Mouse (Mus musculus): ENCODE measurements around the gene Gemin7. TPM values are rescaled to one million over a fixed set of nuclear protein-coding genes. Genes with fewer than 3 reads are reported as not detected.
A peak's percentile ranks its signal among the peaks of the same experiment; 100 is the strongest.
"Not testable (repeated sequence)": the region's sequence is repeated elsewhere in the genome, so short reads cannot be mapped to it uniquely, and the experiment has no call there.

The Gemin7 gene
- total RNA-seq (2014; fragmentation: Nextera tagmentation) (66.1 and 70.9 TPM in 2 replicates), total RNA-seq (2017) (37.8 and 44.3 TPM in 2 replicates)

DNA sequence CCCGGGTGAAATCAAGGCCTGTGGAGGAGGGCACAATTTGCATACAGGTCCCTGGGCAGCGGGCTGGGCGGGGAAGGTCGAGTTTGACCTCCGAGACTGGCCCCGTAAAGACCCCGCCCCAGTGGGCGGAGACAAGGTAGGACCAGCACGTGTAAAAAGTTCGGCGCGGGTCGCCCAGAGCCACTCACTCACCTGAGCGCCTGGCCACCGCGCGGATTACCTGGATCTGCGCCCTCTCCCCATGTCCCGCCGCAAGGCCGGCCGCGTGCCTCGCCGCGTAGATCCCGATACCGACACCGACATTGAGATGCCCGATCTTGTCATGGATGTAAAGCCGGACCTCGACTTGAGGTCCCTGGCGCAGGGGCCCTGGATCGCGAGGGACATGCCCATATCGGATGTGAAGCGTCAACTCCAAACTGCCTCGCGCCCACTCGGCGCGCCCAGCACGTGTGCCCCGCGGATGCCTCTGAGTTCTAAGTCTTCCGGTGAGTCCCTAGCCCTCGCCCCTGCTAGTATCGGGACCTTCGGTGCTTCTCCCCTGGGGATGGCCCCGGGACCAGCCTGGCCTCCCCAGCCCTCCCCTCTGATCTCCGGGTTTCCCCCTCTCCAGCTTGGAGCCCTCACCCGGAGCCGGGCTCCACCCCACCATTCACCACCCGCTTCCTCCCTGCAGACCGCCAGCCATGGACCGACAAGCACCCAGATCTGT is at the start of gene Gemin7, which contains the start of gene Zfp296:
Gemin7 (minus strand) TSS at position 455 of the 712 bp plus-strand sequence.
Zfp296 (plus strand) TSS at position 147 of the 712 bp plus-strand sequence.
- ATAC-seq (replicated peaks; ENCODE audit: poor library complexity, severe bottlenecking), result peak; percentile 54

DNA sequence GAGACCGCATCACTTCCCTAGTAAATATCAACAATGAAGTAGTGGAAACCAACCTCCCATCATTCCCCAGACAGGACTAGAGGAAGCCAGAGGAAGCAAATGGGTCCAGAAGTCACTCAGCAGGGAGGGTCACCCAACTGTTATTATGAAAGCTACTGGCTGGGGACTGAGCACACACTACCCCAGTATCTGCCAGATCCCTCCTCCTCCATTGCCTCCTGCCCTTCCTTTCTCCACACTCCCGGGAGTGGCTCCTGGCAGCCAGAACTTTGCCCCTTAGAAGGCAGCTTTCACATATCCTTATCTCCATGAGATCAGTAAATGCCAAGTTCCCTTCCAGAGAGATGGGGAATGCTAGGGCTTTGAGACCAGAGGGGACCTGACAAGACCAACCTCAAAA is 46.0 kb upstream of the Gemin7 start:
- ATAC-seq (replicated peaks; ENCODE audit: poor library complexity, severe bottlenecking), result no peak

DNA sequence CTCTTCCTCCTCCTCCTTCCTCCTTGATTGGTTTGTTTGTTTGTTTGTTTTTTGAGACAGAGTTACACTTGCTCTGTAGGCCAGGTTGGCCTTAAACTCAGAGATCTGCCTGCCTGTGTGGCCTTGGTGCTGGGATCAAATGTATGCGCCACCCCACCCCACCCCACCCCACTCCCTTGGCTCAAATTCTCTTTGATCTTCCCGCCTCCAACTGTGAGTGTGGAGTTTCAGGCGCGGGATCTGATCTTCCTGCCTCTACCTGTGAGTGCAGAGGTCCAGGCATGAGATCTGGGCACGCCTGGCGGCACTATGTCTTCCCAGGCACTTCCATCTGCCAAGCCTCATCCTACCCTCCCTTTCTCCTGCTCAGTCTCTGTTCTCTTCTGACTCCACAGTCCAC is 44.8 kb upstream of the Gemin7 start:
- no peak for ATAC-seq (replicated peaks; ENCODE audit: poor library complexity, severe bottlenecking)

DNA sequence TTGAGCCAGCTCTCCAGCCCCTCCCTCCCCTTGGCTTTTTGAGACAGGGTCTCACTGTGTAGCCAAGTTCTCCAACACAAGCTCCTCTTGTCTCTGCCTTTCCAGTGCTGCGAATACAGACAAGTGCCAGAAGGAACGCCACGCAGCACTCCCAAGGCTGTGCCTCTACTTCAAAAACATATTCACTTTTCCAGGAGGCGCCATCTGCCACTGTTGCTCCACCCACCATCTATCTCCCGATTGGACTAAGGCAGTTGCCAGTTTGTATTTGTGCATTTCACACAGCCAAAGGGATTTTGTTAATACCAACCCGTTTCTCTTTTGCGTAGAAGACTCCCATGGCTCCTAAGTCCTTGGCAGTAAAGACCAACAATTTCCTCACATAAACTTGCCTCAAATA is 43.4 kb upstream of the Gemin7 start:
- no peak for ATAC-seq (replicated peaks; ENCODE audit: poor library complexity, severe bottlenecking)

DNA sequence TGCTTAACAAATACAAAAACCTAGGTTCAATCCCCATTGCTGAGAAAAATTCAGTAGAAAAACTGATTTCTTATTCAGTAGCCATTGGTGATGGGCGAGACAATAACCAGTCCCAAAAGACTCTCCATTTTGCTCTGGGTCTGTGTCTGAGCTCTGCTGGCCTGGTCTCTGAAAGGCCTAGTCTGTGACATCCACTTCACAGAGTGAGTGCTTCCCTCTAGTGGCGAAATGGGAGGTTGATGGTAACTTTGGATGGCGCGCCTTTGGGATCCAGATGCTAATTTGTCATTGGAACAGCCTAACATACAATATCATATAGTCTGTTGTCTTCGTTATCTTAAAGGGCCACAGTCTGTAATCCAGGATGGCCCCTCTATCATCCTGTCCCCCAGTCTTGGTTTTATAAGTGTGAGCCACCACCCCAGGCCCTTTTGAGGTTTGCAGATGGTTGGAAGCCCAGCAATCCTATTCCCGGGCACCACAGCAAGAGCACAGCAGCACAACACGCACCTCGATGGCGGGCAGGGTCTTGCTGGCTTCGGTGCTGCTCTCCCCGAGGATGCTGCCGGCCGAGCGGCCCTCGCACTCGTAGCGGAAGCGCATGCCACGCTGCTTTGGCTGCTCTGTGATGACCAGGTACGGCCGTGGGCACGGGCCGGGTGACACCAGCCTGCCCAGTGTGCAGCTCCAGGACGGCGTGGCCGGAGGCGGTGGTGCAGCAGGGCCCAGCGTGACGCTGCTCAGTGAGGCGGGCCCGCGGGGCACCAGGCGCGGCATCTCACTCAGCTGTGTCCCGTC is 41.8 kb upstream of the Gemin7 start:
- peak; percentile 84 for ATAC-seq (replicated peaks; ENCODE audit: poor library complexity, severe bottlenecking)

DNA sequence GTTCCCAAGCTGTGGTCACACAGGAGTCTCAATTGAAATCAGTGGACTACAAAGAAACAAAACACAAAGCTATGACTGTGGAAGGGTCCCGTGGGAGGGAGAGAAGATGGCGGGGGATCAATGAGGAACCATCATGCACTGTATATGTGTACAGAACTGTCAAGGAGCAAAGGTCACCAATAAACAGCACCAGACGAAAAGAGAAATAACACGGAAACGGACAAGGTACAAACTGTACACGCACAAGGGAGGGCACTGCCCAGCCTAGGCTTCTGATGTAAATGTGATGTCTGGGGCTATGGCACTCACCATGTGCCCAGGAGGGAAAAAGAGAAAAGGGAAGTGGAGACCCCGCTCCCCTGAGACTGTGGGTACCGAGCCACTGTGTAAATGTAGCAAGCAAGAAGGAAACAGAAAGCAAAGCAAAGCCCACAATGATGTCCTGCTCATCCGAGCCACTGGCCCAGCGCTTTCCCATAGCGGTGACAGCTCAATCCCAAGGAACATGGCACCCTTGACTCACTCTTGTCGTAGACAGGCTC is 37.7 kb upstream of the Gemin7 start:
- ATAC-seq (replicated peaks; ENCODE audit: poor library complexity, severe bottlenecking), result peak; percentile 66

DNA sequence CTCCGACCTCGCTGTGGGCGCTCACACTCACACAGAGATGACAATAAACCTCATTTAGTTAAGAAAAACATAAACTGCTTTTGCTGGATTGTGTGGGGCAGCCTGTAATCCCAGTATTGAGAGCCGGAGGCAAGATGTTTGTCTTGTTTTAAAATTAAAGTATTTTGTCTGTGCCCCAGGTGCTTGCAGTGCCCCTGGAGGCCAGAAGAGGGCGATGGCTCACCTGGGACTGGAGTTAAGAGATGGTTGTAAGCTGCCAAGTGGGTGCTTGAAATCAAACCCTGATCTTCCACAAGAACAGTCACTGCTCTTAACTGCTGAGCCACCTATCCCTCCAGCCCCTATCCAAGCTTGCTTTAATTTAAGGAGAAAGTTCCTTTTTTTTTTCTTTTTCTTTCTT is 33.6 kb upstream of the Gemin7 start:
- no peak for ATAC-seq (replicated peaks; ENCODE audit: poor library complexity, severe bottlenecking)

DNA sequence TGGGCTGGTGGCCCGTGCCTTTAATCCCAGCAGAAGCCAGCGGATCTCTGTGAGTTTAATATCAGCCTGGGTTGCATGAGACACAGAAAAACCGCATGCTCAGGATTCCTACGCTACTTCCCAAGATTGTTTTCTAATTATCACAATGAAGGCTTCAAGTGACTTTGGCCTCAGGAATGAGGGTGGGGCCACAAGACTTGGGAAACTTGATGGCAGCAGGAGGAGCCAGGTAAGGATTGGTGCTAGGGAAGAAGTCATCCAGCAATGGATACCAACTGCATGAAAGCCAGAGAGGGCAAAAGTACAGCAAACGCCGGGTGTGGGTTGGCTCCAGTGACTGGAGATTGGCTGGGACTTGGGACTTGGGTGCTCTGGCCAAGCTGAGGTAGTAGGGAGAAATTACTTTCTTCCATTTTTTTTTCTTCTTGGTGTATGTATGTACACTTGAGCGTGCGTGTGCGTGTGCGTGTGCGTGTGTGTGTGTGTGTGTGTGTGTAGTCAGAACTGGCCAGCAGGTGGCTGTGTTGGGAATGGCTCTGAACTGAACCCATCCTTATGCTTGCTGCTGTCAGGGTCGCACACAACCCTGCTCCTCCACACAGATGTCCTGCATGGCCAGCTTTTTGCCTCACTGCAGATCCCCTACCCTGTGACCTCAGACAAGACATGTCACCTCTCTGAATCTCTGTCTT is 32.4 kb upstream of the Gemin7 start:
- no peak for ATAC-seq (replicated peaks; ENCODE audit: poor library complexity, severe bottlenecking)

DNA sequence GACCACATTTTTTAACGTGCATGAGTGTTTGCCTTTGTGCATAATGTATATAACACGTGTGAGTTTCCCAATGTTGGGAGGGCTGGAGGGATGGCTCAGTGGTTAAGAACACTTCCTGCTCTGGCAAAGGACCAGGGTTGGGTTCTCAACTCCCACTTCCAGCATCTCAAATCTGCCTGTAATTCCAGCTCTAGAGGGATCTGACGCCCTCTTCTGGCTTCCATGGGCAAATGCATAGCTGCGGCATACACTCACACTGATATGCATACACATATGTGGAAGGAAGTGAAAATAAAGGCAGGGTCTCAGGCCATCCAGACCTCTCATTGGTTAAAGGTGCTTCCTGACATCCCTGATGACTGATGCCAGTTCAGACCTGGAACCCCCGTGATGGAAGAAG is 29.9 kb upstream of the Gemin7 start:
- peak; percentile 13; the same call in 1 of the 2 replicates for ATAC-seq (replicated peaks; ENCODE audit: poor library complexity, severe bottlenecking)

DNA sequence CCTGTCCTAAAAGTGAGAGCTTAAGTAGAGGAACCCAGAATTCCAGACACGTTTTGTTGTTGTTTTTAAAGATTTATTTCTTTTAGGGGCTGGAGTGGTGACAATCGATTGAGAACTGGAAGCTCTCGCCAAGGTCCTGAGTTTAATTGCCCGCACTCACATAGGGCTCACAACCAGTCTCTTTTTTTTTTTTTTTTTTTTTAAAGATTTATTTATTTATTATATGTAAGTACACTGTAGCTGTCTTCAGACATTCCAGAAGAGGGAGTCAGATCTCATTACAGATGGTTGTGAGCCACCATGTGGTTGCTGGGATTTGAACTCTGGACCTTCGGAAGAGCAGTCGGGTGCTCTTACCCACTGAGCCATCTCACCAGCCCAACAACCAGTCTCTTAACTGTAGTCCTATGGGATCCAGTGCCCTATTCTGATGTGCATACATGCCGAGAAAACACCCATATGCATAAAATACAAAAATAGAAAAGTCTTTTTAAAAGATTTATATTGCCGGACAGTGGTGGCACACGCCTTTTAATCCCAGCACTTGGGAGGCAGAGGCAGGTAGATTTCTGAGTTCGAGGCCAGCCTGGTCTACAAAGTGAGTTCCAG is 27.3 kb upstream of the Gemin7 start:
- ATAC-seq (replicated peaks; ENCODE audit: poor library complexity, severe bottlenecking), result not testable (repeated sequence)

DNA sequence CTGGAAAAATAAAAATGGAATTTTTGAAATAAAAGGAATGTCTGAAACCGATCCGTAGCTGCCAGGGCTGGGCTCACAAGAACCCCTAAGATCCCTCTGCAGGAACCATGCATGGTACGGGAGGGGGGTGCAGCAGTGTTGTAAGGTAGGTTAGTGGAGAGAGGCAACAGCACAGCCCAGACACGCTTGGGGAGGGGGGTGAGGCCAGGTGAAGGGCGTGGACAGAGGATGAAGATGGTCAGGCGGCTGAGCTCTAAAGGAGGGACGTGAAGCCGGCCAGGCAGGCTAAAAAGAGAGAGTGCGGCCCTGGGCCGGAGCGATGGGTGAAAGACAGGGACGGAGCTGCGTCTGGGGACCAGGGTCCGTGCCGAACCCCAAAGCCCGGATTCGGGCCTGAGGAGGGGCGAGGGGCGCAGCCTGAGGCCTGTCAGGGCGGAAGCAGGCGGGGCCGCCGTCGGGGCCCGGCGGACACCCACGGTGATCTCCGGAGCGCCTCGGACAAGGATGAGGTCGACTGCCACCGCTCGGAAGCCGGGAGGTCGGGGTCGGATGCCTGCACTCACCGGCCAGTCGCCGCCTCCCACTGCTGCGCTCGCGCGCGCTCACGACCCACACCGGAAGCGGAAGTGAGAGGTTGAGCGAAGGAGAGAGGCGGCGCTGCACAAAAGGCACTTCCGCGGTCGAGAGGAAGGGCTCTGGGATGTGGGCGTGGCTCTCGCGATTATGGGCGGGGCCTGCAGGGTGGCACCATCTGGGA is 26.6 kb upstream of the Gemin7 start, which contains the start of gene Clasrp:
Clasrp (minus strand) TSS at position 638 of the 757 bp plus-strand sequence.
- peak; percentile 95 for ATAC-seq (replicated peaks; ENCODE audit: poor library complexity, severe bottlenecking)

DNA sequence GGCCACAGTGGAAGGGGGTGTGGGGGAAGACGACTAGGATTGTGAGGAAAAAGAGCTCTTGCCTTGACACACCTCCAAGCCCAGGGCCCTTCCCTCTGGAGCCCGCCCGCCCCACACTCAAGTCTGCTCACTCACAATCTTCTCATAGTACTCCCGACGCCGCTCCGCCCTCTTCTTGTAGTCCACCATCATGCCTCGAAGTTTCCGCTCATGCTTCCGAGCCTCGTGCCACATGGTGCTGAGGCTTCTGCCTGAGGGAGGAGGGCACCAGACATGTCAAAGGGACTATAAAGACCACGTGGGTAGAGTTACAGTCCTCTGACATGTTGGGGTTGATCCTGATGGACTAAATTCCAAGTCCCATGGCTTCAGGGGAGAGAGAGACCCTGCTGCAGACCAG is 25.7 kb upstream of the Gemin7 start:
- no peak for ATAC-seq (replicated peaks; ENCODE audit: poor library complexity, severe bottlenecking)

DNA sequence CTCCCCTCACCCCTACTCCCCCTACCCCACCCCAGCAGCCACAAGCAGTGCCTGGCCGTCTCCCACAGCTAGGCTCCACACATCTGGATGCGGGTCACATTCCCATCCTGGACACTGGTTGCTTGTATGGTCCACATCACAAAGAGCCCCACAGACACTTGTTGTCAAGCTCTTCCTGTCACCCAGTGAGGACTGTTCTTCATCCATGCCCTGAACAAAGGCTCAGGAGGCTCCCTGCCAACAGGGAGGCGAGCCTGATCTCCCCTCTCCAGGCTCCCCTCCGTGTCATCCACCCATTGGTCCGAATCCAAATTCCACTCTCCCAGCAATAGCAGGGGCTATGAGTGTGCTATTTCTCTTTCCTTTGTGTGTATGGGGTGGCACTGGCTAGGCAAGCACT is 23.2 kb upstream of the Gemin7 start:
- ATAC-seq (replicated peaks; ENCODE audit: poor library complexity, severe bottlenecking), result no peak

DNA sequence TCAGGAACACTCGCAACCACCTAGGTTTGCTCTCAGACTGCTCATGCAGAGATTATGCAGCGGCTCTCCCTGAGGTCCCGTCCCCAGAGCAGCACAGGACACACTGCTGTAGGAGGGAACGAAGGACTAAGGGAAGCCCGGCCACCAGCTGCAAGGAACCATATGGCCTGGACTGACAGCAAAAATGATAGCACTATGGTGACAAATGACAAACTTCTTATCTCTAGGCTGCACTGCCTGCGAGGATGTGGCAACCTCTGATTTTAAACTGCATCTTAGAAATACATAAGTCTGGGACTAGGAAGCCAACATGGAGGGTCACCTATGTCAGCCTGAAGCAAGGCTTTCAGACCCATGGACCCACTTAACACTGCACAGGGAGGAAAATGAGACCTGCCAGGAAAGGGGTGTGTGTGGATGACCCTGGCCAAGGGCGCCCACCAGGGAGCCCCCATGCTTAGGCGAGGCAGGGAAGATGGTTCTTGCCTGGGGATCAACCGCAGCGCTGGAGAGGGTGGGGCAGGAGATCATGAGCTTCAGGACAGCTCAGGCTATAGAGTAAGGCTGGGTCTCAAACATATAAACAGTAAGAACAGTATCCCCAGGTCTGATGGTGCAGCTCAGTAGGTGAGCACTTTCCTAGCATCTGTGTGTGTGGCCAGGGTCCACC is 15.8 kb upstream of the Gemin7 start:
- ATAC-seq (replicated peaks; ENCODE audit: poor library complexity, severe bottlenecking), result no peak

DNA sequence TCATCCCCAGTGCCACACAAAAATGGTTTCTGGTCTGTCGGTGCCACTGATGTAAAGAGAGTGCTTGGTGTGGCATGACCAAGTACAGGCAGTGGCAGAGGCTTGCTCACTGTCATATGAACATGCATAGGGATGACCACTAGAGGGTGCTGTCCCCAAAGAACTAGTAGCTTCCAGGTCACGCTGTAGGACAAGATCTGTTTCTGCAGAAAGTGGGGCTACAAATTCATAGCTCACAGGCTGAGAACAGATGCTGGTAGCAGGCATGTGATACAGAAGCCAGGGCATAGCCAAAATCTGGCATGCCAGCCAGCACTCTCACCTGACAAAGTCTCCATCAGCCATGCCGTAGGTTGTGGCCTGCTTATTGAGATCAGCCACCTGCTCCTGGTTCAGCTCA is 12.5 kb upstream of the Gemin7 start:
- ATAC-seq (replicated peaks; ENCODE audit: poor library complexity, severe bottlenecking), result peak; percentile 87

DNA sequence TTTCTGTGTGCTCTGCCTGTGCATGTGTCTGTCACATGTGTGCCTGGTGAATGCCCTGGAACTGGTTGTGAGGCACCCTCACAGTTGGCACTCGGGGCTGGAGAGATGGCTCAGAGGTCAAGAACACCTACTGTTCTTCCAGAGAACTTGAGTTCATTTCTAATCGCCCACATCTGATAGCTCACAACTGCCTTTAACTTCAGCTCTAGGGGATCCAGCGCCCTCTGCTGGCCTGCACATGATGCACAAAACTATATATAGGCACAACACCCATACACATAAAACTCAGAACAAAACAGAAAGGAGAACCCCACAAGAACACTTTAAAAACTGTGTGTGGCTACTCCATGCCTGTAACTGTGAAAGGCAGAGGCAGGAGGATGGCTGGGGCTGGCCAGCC is 11.8 kb upstream of the Gemin7 start:
- peak; percentile 50 for ATAC-seq (replicated peaks; ENCODE audit: poor library complexity, severe bottlenecking)

DNA sequence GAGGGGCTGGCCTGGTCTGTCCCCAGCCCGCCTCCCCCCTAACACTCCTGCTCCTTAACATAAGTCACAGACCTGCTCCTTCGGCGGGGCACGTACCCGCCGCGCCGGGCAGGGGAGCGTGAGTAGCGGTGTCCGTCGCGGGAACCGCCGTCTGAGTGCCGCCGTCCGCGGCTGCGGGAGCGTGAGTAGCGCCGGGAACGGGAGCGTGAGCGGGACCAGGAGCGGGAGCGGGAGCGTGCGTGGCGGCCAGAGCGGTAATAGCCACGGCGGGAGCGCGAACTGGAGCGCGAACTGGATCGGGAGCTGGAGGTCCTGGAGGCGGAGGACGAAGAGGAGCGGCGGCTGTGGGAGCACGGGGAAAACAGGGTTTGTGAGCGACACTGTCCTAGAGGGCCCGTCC is 8.9 kb upstream of the Gemin7 start:
- no peak for ATAC-seq (replicated peaks; ENCODE audit: poor library complexity, severe bottlenecking)

DNA sequence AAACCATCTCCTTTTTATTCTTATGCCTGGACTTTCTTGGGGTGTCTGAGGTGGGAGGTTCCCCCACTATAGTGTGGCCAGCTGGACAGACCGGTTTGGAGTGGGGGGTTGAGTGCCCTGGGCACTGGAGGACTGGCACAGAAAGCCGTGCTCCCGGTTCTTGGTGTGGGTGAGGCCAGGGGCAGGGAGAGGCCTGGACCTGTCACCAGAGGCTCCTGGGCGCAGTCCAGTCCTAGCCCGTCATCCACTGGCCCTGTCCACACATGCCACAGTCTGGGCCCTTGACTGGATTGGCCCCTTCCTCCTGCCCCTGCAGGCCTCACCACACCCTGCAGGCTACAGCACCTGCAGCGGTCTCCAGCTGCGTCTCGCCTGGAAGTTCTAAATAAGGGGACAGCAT is 3.2 kb upstream of the Gemin7 start:
- no peak for ATAC-seq (replicated peaks; ENCODE audit: poor library complexity, severe bottlenecking)

DNA sequence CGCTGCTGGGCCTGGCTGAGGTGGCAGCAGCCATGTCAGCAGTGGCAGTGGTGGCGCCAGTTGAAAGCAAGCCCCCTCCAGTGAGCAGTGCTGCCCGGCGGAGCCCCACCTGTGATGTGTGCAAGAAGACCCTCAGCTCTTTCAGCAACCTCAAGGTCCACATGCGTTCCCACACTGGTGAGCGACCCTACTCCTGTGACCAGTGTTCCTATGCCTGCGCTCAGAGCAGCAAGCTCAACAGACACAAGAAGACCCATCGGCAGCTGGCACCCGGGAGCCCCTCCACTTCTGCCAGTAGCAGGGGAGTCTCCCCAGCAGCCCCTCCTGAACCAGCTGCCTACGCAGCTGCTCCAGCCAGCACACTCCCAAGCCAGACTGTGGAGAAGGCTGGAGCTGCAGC is 2.4 kb upstream of the Gemin7 start:
- no peak for ATAC-seq (replicated peaks; ENCODE audit: poor library complexity, severe bottlenecking)
